Mouse (Mus musculus): ENCODE results near the gene Rab12. TPM values are rescaled to one million over a fixed set of nuclear protein-coding genes. Genes with fewer than 3 reads are reported as not detected.
A peak's percentile ranks its signal among the peaks of the same experiment; 100 is the strongest.

Rab12 gene
- polyA plus RNA-seq, 1 experiment, result 46.9 TPM

DNA sequence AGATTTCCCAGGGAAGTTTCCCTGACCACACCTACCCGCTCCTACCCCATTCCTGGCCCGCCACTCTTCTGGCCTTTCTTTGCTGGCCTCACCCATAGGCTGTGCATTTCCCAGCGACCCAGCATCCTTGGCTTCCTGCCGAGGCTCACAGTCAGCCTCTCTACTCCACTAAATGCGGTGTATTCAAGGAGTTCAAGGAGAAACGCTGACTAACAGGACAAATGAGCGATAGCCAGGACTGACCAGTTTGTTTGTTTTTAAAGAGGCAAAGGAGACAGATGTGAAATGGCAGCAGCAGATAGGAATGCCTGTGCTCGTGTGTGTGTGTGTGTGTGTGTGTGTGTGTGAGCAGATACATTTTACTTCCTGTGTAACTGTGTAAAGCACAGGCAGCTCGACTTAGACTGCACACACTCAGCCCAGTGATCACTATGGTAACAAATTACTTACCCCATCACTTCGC is 9.3 kb downstream of the Rab12 start:
- no peaks in the 10 kb centered on the region for H3K27me3 ChIP-seq (ENCODE audit: control insufficient read depth, insufficient read depth, insufficient read length)
- H3K4me3 ChIP-seq, result no peak overlapping the region
- no peak overlapping the region for H3ac ChIP-seq (ENCODE audit: control insufficient read depth, insufficient read length)
- peak overlapping the region; percentile 46 for H3K4me2 ChIP-seq (ENCODE audit: low read depth)
- peaks cover 50% of the 10 kb centered on the region for H3K79me2 ChIP-seq (ENCODE audit: control insufficient read depth, insufficient read depth)
- H3K36me3 ChIP-seq (ENCODE audit: control insufficient read depth, insufficient read depth), result peaks cover 7% of the 10 kb centered on the region
- TF ChIP-seq E2F4 (IDR thresholded peaks at IDR 0.05; ENCODE audit: insufficient read depth), result no peak
- no peak for TF ChIP-seq TCF3 (IDR thresholded peaks at IDR 0.05; ENCODE audit: insufficient read length, low read depth)
- no peak for TF ChIP-seq USF1 (IDR thresholded peaks at IDR 0.05; ENCODE audit: low read depth)
- no peak for TF ChIP-seq MAX (IDR thresholded peaks at IDR 0.05; ENCODE audit: low read depth)
- TF ChIP-seq MYOD1 (IDR thresholded peaks at IDR 0.05; ENCODE audit: control insufficient read depth in 1 of 3, insufficient read length in 2 of 3, low read depth in 2 of 3), result no peak
- TF ChIP-seq TCF12 (IDR thresholded peaks at IDR 0.05; ENCODE audit: insufficient read depth, poor library complexity, severe bottlenecking), result no peak
- TF ChIP-seq CEBPB (IDR thresholded peaks at IDR 0.05; ENCODE audit: insufficient read depth, poor library complexity, severe bottlenecking), result no peak
- TF ChIP-seq SRF (IDR thresholded peaks at IDR 0.05; ENCODE audit: control insufficient read depth, insufficient read length, low read depth), result no peak
- TF ChIP-seq REST (IDR thresholded peaks at IDR 0.05; ENCODE audit: insufficient read depth, insufficient read length), result no peak
- no peak for TF ChIP-seq POLR2A (IDR thresholded peaks at IDR 0.05; ENCODE audit: insufficient read length, low read depth)
- no peak for TF ChIP-seq POLR2AphosphoS2 (IDR thresholded peaks at IDR 0.05; ENCODE audit: insufficient read length, low read depth)
- TF ChIP-seq MYOG (IDR thresholded peaks at IDR 0.05; ENCODE audit: control insufficient read depth in 1 of 3, insufficient read depth in 1 of 3, insufficient read length in 2 of 3, low read depth in 2 of 3), result no peak

GRCm38 (mm10) chr17:66507049-66507954 is 12.2 kb downstream of the Rab12 start:
- peak overlapping the region; percentile 13 for H3K4me2 ChIP-seq (ENCODE audit: low read depth)
- H3K27me3 ChIP-seq (ENCODE audit: control insufficient read depth, insufficient read depth, insufficient read length), result no peaks in the 10 kb centered on the region
- peaks cover 26% of the 10 kb centered on the region for H3K79me2 ChIP-seq (ENCODE audit: control insufficient read depth, insufficient read depth)
- H3K36me3 ChIP-seq (ENCODE audit: control insufficient read depth, insufficient read depth), result no peaks in the 10 kb centered on the region
- H3K4me3 ChIP-seq, result no peak overlapping the region
- TF ChIP-seq E2F4 (IDR thresholded peaks at IDR 0.05; ENCODE audit: insufficient read depth), result no peak
- TF ChIP-seq USF1 (IDR thresholded peaks at IDR 0.05; ENCODE audit: low read depth), result peak; percentile 57
- TF ChIP-seq CEBPB (IDR thresholded peaks at IDR 0.05; ENCODE audit: insufficient read depth, poor library complexity, severe bottlenecking), result no peak
- H3ac ChIP-seq (ENCODE audit: control insufficient read depth, insufficient read length), result no peak overlapping the region

DNA sequence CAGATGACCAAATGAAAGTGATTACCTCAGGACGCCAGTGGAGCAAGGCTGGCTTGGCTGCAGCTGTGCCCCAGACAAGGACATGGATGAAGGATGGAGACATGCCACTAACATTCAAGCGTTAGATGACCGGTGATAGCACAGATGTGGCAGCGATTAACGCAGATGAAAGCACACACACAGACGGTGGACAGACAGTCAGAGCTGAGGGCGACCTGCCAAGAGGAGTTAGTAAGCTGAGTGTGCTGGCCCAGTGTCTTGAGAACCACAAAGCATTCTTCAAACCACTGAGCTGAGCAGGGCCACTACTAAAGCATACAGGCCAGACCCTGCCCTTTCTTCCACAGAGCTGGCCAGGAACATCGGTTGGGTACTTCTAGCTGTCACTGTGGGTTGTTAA is 14.6 kb downstream of the Rab12 start:
- H3K36me3 ChIP-seq (ENCODE audit: control insufficient read depth, insufficient read depth), result peaks cover 2% of the 10 kb centered on the region
- no peak overlapping the region for H3K4me3 ChIP-seq
- H3K4me2 ChIP-seq (ENCODE audit: low read depth), result peak overlapping the region; percentile 18
- TF ChIP-seq MYOG (IDR thresholded peaks at IDR 0.05; ENCODE audit: control insufficient read depth in 1 of 3, insufficient read depth in 1 of 3, insufficient read length in 2 of 3, low read depth in 2 of 3) (peak in 2 of 3 experiments; percentile 34 to 49), REST (IDR thresholded peaks at IDR 0.05; ENCODE audit: insufficient read depth, insufficient read length) (no peak), MYOD1 (IDR thresholded peaks at IDR 0.05; ENCODE audit: control insufficient read depth in 1 of 3, insufficient read length in 2 of 3, low read depth in 2 of 3) (peak in 1 of 3 experiments; percentile 13), POLR2A (IDR thresholded peaks at IDR 0.05; ENCODE audit: insufficient read length, low read depth) (no peak)
- H3ac ChIP-seq (ENCODE audit: control insufficient read depth, insufficient read length), result no peak overlapping the region
- H3K79me2 ChIP-seq (ENCODE audit: control insufficient read depth, insufficient read depth), result peaks cover 19% of the 10 kb centered on the region
- no peaks in the 10 kb centered on the region for H3K27me3 ChIP-seq (ENCODE audit: control insufficient read depth, insufficient read depth, insufficient read length)

DNA sequence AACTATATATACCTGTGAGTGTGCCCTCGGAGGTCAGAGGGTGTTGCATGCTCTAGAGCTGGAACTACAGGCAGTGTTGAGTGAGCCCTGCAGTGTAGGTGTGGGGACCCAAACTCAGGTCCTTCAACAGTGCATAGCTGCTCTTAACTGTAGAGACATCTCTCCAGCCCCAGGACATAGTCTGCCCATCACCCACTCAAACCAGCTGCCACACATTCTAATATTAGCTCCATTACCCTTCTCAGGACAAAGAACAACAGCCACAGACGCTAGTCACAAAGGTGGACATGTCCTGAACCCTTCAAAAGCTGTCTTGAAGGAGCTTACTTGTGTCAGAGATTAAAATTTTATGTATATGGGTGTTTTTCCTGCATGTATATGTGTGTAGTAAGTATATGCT is 15.3 kb downstream of the Rab12 start:
- Histone ChIP-seq H3K36me3 (ENCODE audit: control insufficient read depth, insufficient read depth) (peaks cover 5% of the 10 kb centered on the region), H3K27me3 (ENCODE audit: control insufficient read depth, insufficient read depth, insufficient read length) (no peaks in the 10 kb centered on the region), H3K4me2 (ENCODE audit: low read depth) (peak overlapping the region; percentile 18), H3K79me2 (ENCODE audit: control insufficient read depth, insufficient read depth) (peaks cover 15% of the 10 kb centered on the region), H3ac (ENCODE audit: control insufficient read depth, insufficient read length) (no peak overlapping the region), H3K4me3 (no peak overlapping the region)
- no peak for TF ChIP-seq TCF3 (IDR thresholded peaks at IDR 0.05; ENCODE audit: insufficient read length, low read depth)
- no peak for TF ChIP-seq TCF12 (IDR thresholded peaks at IDR 0.05; ENCODE audit: insufficient read depth, poor library complexity, severe bottlenecking)
- TF ChIP-seq MYOD1 (IDR thresholded peaks at IDR 0.05; ENCODE audit: control insufficient read depth in 1 of 3, insufficient read length in 2 of 3, low read depth in 2 of 3), result peak in 2 of 3 experiments; percentile 11 to 42
- TF ChIP-seq MAX (IDR thresholded peaks at IDR 0.05; ENCODE audit: low read depth), result no peak
- peak in 2 of 3 experiments; percentile 33 to 55 for TF ChIP-seq MYOG (IDR thresholded peaks at IDR 0.05; ENCODE audit: control insufficient read depth in 1 of 3, insufficient read depth in 1 of 3, insufficient read length in 2 of 3, low read depth in 2 of 3)

DNA sequence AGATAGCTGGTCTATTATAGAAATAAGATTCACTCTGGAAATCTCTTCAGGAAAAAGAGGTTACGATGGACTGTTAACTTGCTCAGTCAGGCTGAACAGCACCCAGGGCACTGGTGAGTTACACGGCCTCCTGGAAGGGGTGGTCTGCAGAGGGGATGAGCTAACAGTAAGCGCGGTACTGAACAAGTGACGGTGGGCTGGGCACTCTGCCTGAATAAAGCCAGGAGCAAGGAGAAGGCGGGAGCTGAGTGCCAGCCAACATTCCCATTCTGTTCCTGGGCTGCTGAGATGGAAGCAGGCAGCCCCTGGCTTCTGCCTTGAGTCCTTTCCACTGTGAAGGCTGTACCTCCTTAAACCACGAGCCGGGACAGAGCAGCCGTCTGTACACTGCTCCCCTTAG is 16.1 kb downstream of the Rab12 start:
- peaks cover 5% of the 10 kb centered on the region for H3K36me3 ChIP-seq (ENCODE audit: control insufficient read depth, insufficient read depth)
- H3ac ChIP-seq (ENCODE audit: control insufficient read depth, insufficient read length), result no peak overlapping the region
- peaks cover 7% of the 10 kb centered on the region for H3K79me2 ChIP-seq (ENCODE audit: control insufficient read depth, insufficient read depth)
- H3K27me3 ChIP-seq (ENCODE audit: control insufficient read depth, insufficient read depth, insufficient read length), result no peaks in the 10 kb centered on the region
- H3K4me3 ChIP-seq, result no peak overlapping the region
- no peak for TF ChIP-seq TCF12 (IDR thresholded peaks at IDR 0.05; ENCODE audit: insufficient read depth, poor library complexity, severe bottlenecking)
- H3K4me2 ChIP-seq (ENCODE audit: low read depth), result no peak overlapping the region

Measured in myocyte (in vitro differentiated cells).